Mouse (Mus musculus) lung, embryonic 15.5 days (tissue): ENCODE measurements at regions not wholly inside any gene's neighbourhood (a gene's known extent, or its start where the extent isn't known, plus 50 kb on each side); places are given as distances from the start of the nearest gene placed in this dataset.

ENCODE experiments used
- ATAC-seq: fragments of 200-750 bp; cut with Nextera tagmentation; 2 replicates; pipeline ENCODE4 v1.8.0; 2017; ENCODE audit warnings: moderate number of reproducible peaks, borderline replicate concordance; ENCODE audit not compliant: low FRiP score, low TSS enrichment; ENCODE audit errors: extremely low read depth
- H3K27ac ChIP-seq: fragments of 300-500 bp; sonication (generic); 2 replicates; pipeline ENCODE4 v1.5.1; 2015; ENCODE audit warnings: moderate library complexity, mild to moderate bottlenecking, inconsistent platforms
- H3K27me3 ChIP-seq: fragments of 300-500 bp; sonication (generic); 2 replicates; pipeline ENCODE4 v1.6.1; 2015; ENCODE audit warnings: inconsistent platforms
- H3K36me3 ChIP-seq: fragments of 300-500 bp; sonication (generic); 2 replicates; pipeline ENCODE4 v1.6.1; 2015; ENCODE audit warnings: inconsistent platforms
- H3K4me1 ChIP-seq: fragments of 300-500 bp; sonication (generic); 2 replicates; pipeline ENCODE4 v1.6.1; 2015; ENCODE audit warnings: inconsistent platforms
- H3K4me2 ChIP-seq: fragments of 300-500 bp; sonication (generic); 2 replicates; pipeline ENCODE4 v1.6.1; 2015; ENCODE audit warnings: inconsistent platforms, mild to moderate bottlenecking, moderate library complexity
- H3K4me3 ChIP-seq: fragments of 300-500 bp; sonication (generic); 2 replicates; pipeline ENCODE4 v1.5.1; 2015; ENCODE audit warnings: mild to moderate bottlenecking, inconsistent platforms
- H3K9ac ChIP-seq: fragments of 300-500 bp; sonication (generic); 2 replicates; pipeline ENCODE4 v1.6.1; 2015; ENCODE audit warnings: inconsistent platforms
- H3K9me3 ChIP-seq: fragments of 300-500 bp; sonication (generic); 2 replicates; pipeline ENCODE4 v1.6.1; 2016; ENCODE audit warnings: inconsistent platforms
- WGBS: fragments of 180-500 bp; shearing (Covaris S2); methylation state at CpG from one replicate; pipeline ENCODE4 v1.1.7; 2015; 5-methylcytosine and 5-hydroxymethylcytosine counted together

DNA sequence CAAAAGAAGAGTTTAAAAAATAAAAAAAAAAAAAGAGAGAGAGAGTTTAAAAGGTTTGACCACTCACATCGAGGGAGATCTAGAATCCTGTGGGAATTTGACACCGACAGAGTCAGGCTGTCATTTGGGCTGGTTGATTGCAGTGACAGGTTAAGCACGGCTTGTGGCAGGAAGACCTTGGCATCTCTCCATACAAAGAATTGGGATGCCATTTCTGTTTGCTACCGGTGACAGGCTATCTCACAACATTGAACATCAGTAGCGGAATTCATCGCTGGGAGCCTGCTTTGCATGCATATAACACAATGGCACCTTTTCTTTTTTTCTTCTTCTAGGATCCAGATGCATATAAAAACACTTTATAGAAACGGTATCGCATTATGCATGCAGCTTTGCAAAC, 53.7 kb upstream of the Gm26657 start:
- Histone ChIP-seq H3K36me3 (no peaks in the 10 kb centered on the region), H3K4me3 (no peak overlapping the region), H3K9ac (no peak overlapping the region), H3K4me1 (peaks cover 18% of the 10 kb centered on the region), H3K4me2 (no peak overlapping the region), H3K27ac (no peak overlapping the region), H3K27me3 (peaks cover 13% of the 10 kb centered on the region; the same call in 1 of the 2 replicates), H3K9me3 (no peaks in the 10 kb centered on the region)
- ATAC-seq = no peak
- 57% methylated on average over 8 of the region's 8 CpGs for WGBS

DNA sequence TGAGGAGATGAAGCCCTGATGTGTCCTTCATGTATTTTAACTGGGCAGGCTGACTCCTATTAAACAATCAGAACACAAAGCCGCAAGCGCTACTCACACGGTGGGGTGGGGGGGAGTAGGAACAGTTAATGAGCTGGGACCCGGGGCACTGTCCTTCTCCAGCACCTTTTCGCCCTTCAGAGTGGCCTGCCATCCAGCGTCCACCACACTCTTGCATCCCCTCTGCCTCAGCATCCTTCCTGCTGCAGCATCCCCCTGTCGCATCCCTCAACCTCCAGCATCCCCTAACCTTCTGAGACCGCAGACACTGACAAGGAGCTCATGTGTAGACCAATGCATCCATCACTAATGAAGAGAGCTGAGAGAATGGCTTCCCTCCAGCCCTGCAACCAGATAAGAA, 54.2 kb upstream of the Gm26657 start:
- no peak for ATAC-seq
- Histone ChIP-seq H3K27me3 (peaks cover 13% of the 10 kb centered on the region; the same call in 1 of the 2 replicates), H3K36me3 (no peaks in the 10 kb centered on the region), H3K9ac (no peak overlapping the region), H3K27ac (no peak overlapping the region), H3K9me3 (no peaks in the 10 kb centered on the region), H3K4me2 (peak overlapping the region; percentile 32; the same call in 1 of the 2 replicates), H3K4me1 (peaks cover 18% of the 10 kb centered on the region), H3K4me3 (no peak overlapping the region)
- 47% methylated on average over 8 of the region's 8 CpGs for WGBS

DNA sequence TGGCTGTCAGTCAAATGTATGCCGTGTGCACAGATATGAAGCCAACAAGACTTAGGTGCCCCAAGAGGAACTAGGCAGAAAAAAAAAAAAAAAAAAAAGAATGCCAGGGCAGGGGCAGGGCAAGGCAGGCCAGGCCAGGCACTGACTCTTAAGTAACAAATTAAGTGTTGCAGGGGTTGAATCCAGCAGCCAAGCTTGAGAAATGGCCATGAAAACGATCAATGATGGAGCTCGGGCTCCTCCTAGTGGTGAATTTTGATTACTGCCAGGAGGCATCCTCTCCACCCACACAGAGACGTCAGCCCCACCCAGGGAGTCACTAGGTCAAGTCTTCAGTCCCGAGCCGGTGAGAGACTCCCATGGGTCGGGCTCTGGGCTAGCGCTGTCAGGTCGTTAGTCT, 54.7 kb upstream of the Gm26657 start:
- ATAC-seq = peak; percentile 69; the same call in 1 of the 2 replicates
- Histone ChIP-seq H3K4me2 (peak overlapping the region; percentile 32), H3K9ac (no peak overlapping the region)

DNA sequence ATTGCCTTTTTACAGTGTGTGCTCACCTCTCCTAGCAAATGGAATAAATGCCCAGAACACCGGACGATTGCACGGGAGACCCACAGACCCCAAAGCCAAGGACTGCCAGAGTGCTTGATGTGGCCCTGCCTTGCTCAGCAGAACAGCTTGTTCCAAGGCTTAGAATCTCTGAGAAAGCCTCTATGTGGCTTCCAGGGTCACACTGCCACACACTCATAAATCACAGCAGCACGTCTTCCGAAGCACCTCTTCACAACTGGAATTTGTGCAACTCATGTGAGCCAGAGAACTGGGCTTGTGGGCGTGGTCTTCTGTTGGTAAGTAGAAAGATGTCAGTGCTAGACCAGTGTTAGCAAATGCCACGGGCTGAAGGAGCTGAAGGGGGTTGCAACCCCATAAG, 55.8 kb upstream of the Gm26657 start:
- ATAC-seq = no peak
- Histone ChIP-seq H3K27me3 (peaks cover 13% of the 10 kb centered on the region; the same call in 1 of the 2 replicates), H3K4me1 (peaks cover 18% of the 10 kb centered on the region), H3K4me3 (no peak overlapping the region), H3K9me3 (no peaks in the 10 kb centered on the region), H3K27ac (no peak overlapping the region), H3K9ac (no peak overlapping the region), H3K36me3 (no peaks in the 10 kb centered on the region), H3K4me2 (no peak overlapping the region)
- WGBS = 69% methylated on average over 7 of the region's 7 CpGs

More for the DNA sequence above, 54.7 kb upstream of the Gm26657 start:
- H3K27ac ChIP-seq = no peak overlapping the region
- 3% methylated on average over 9 of the region's 9 CpGs for WGBS
- no peaks in the 10 kb centered on the region for H3K36me3 ChIP-seq
- peaks cover 13% of the 10 kb centered on the region; the same call in 1 of the 2 replicates for H3K27me3 ChIP-seq
- H3K4me1 ChIP-seq = peaks cover 18% of the 10 kb centered on the region
- no peaks in the 10 kb centered on the region for H3K9me3 ChIP-seq
- no peak overlapping the region for H3K4me3 ChIP-seq

DNA sequence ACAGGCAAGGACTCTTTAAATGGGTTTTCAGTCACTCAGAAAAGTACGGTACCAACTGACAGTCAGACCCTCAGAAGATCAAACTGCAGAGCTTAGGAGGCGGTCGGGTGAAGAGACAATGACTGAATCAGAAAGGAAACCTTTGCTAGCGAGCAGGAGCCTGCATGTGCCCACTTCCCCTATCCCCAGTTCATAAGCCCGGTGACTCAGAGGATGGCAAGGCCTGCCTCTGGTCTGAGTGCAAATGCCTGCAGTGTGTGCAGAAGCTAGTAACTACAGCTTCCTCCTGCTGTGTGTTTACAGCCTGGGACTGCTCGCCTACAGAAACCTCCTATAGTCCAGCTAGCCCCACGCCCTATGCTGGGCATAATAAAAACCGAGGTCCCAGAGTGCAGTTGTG, 58.7 kb upstream of the Gm26657 start:
- Histone ChIP-seq H3K9ac (no peak overlapping the region), H3K36me3 (no peaks in the 10 kb centered on the region), H3K4me2 (no peak overlapping the region), H3K4me3 (no peak overlapping the region), H3K4me1 (peaks cover 18% of the 10 kb centered on the region), H3K9me3 (no peaks in the 10 kb centered on the region), H3K27ac (no peak overlapping the region), H3K27me3 (peaks cover 7% of the 10 kb centered on the region; the same call in 1 of the 2 replicates)
- no peak for ATAC-seq
- WGBS = 78% methylated on average over 8 of the region's 8 CpGs

DNA sequence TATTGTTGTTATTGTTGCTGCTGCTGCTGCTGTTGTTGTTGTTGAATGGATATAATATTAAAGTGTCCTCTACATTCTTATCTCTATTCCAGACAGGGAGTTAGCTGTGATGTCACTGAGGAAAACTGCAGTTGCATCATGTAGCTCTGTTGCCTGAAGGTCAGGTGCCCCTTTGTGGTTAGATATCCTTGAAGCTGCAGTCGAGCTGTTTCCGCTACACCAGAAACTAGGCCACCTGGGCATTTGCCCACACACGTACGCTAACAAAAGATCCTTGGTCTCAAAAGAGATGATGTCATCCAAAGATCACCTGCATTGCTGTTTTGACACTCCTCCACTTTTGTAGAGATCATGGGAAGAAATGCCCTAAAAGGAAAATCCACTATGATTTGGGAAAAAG, 66.0 kb upstream of the Gm26657 start:
- H3K27ac ChIP-seq = no peak overlapping the region
- H3K36me3 ChIP-seq = no peaks in the 10 kb centered on the region
- no peak overlapping the region for H3K4me2 ChIP-seq
- no peaks in the 10 kb centered on the region; the same call in 1 of the 2 replicates for H3K9me3 ChIP-seq
- H3K4me3 ChIP-seq = no peak overlapping the region
- no peak overlapping the region for H3K9ac ChIP-seq
- ATAC-seq = no peak
- no peaks in the 10 kb centered on the region for H3K27me3 ChIP-seq
- no peaks in the 10 kb centered on the region for H3K4me1 ChIP-seq
- WGBS = 76% methylated on average over 4 of the region's 4 CpGs

DNA sequence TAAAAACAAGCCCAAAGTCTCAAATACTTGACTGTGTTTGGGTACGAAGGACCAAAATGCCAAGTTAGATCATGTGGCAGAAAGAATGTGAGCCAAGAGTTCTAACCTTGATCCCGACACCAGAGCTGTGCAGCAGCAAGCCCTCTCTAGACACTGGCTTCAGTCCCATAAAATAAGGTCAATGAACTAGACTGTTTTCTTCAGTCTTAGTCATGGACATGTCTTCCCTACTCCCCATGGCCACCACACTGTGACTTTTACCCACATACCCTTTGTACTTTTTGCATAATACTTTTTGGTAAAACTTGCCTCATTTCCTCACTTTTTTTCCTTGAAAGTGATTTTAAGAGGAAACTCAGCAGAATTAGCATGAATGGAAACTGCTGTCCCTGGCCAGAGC, 74.9 kb upstream of the Gm26657 start:
- Histone ChIP-seq H3K36me3 (no peaks in the 10 kb centered on the region), H3K4me2 (no peak overlapping the region), H3K9me3 (no peaks in the 10 kb centered on the region), H3K9ac (no peak overlapping the region), H3K4me1 (no peaks in the 10 kb centered on the region), H3K27me3 (no peaks in the 10 kb centered on the region), H3K27ac (no peak overlapping the region), H3K4me3 (no peak overlapping the region)
- no peak for ATAC-seq
- WGBS = 82% methylated on average over 2 of the region's 2 CpGs

DNA sequence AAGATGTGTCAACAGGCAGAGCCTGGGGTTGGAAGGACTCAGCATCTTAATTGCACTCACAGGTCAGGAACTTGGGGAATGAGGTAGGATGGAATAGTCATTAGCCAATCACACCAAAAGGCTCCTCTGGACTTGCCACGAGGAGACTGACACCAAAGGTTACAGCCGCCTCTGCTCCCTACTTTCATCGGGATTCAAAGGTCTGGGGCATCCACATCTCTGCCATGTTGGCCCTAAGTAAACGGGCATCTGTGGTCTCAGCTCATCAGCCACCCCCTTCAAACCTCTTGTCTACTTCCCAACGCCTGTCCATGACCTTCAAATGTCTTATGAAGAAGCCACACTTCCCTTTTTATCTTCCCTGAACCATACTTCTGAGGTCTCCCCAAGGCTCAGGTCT, 78.1 kb upstream of the Gm26657 start:
- Histone ChIP-seq H3K9ac (no peak overlapping the region), H3K4me1 (no peaks in the 10 kb centered on the region), H3K27me3 (no peaks in the 10 kb centered on the region), H3K27ac (no peak overlapping the region), H3K36me3 (no peaks in the 10 kb centered on the region), H3K4me2 (no peak overlapping the region), H3K9me3 (no peaks in the 10 kb centered on the region), H3K4me3 (no peak overlapping the region)
- ATAC-seq = no peak
- 65% methylated on average over 5 of the region's 5 CpGs for WGBS

DNA sequence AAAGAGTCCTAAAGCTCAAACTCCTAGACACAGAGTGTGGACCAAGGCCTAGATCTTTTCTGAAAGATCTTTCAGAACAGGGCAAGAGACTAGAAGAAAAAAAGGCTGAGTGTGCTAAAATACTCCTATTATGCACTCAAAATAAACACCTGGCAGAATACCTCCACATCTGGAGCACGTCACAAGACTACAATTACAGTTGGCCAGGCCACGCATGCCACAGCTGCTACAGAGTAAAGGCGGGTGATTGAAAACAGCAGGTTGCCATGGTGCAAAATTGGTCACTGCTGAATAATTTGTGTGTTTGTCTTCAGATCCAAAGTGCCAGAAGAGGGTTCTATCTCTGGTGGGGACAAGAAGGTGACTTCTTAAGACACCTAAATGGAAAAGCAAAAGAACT, 82.8 kb upstream of the Gm26657 start:
- 86% methylated on average over 3 of the region's 3 CpGs for WGBS
- peaks cover 16% of the 10 kb centered on the region for H3K4me1 ChIP-seq
- no peaks in the 10 kb centered on the region for H3K36me3 ChIP-seq
- no peaks in the 10 kb centered on the region for H3K27me3 ChIP-seq
- ATAC-seq = no peak
- H3K4me3 ChIP-seq = no peak overlapping the region
- no peaks in the 10 kb centered on the region for H3K9me3 ChIP-seq
- no peak overlapping the region for H3K27ac ChIP-seq
- H3K4me2 ChIP-seq = no peak overlapping the region
- H3K9ac ChIP-seq = no peak overlapping the region

DNA sequence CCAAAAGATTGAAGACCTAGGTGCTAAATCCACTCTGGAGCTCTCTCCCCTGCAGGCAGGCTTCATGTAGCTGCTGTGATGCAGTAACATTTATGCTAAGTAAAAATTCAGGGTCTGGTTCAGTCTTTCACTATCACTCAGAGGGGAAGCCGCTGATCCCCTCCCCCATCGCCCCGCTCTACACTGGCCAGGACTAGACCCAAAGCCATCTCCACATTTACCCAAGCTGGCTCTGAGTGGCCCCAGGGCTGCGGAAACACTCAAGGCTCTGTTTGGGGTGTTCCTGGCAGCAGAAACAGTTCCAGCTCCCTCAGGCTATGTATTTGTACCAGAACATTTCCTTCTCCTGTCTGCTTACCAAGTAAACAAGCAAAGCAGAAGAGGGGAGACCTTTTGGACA, 85.5 kb upstream of the Gm26657 start:
- H3K27ac ChIP-seq = no peak overlapping the region
- H3K9ac ChIP-seq = no peak overlapping the region
- ATAC-seq = no peak
- no peak overlapping the region for H3K4me3 ChIP-seq
- 68% methylated on average over 4 of the region's 4 CpGs for WGBS
- H3K4me1 ChIP-seq = peaks cover 16% of the 10 kb centered on the region
- H3K9me3 ChIP-seq = no peaks in the 10 kb centered on the region
- H3K36me3 ChIP-seq = no peaks in the 10 kb centered on the region
- no peaks in the 10 kb centered on the region for H3K27me3 ChIP-seq
- no peak overlapping the region for H3K4me2 ChIP-seq

DNA sequence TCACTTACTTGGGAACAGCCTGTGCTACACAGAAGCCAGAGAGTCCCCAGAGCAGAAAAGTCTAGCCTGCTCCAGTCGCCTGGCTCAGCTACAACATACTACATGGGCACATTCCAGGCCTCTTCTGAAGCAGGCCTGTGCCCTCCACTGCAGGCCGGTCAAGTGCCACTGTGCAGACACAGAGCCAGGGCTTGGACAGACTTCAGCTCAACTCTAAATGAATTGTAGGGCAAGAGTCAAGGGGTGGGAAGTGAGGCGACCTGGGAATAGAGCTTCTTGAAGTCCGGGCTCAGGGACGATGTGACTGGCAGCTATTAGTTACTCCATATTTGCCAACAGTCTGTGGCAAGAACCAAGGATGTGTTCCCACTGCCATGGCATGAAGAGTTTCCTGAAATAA, 87.1 kb upstream of the Gm26657 start:
- H3K4me2 ChIP-seq = no peak overlapping the region
- no peaks in the 10 kb centered on the region for H3K9me3 ChIP-seq
- H3K36me3 ChIP-seq = no peaks in the 10 kb centered on the region
- peak; percentile 33; the same call in 1 of the 2 replicates for ATAC-seq
- H3K4me3 ChIP-seq = no peak overlapping the region
- H3K27ac ChIP-seq = peak overlapping the region; percentile 45; the same call in 1 of the 2 replicates
- no peaks in the 10 kb centered on the region for H3K27me3 ChIP-seq
- 56% methylated on average over 5 of the region's 5 CpGs for WGBS
- no peak overlapping the region for H3K9ac ChIP-seq
- H3K4me1 ChIP-seq = peaks cover 16% of the 10 kb centered on the region

DNA sequence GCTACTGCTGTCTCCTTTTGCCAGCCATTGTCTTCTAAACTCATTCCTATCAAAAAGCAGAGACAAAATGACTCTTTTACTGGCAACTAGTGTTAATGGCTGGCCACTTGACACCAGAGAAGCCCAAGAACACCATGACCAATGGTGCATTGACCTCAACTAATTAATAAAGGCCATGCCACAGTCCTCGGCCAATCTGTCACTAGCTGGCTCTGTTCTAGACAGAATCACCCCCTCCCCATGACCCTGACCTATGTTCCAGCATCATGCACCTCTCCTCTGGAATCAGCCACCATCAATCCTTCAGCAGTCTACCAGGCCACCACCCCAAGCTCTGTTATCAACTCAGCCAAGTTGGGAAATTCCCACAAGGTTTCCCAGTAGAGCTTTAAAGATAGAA, 90.1 kb upstream of the Gm26657 start:
- Histone ChIP-seq H3K9ac (no peak overlapping the region), H3K4me2 (no peak overlapping the region), H3K4me1 (peaks cover 20% of the 10 kb centered on the region), H3K27me3 (no peaks in the 10 kb centered on the region), H3K36me3 (no peaks in the 10 kb centered on the region), H3K4me3 (no peak overlapping the region), H3K9me3 (no peaks in the 10 kb centered on the region), H3K27ac (0 out of 2 replicates have a peak overlapping the region, but pooled peaks have one; percentile 15)
- no peak for ATAC-seq
- WGBS = 73% methylated on average over 1 of the region's 1 CpGs
